Mouse (Mus musculus) C2C12 (cell line): ENCODE results near the gene Pcbp2.

Experiments used
- CEBPB ChIP-seq: IDR thresholded peaks from one replicate; pipeline ENCODE4 v1.6.1; 2011; ENCODE audit warnings: low read depth, mild to moderate bottlenecking, control low read depth, moderate library complexity
- CTCF ChIP-seq: IDR thresholded peaks from one replicate; pipeline ENCODE4 v1.5.1; 2011; ENCODE audit not compliant: control insufficient read depth, insufficient read depth, insufficient read length
- MAX ChIP-seq: IDR thresholded peaks from one replicate; pipeline ENCODE4 v1.6.1; 2011; ENCODE audit warnings: mild to moderate bottlenecking, control low read depth
- MYOG ChIP-seq: IDR thresholded peaks from one replicate; pipeline ENCODE4 v1.6.1; 2011; ENCODE audit not compliant: control insufficient read depth, insufficient read length; ENCODE audit errors: extremely low read depth
- USF1 ChIP-seq: IDR thresholded peaks from one replicate; pipeline ENCODE4 v1.6.1; 2011; ENCODE audit warnings: low read depth, mild to moderate bottlenecking, control low read depth, moderate library complexity

DNA sequence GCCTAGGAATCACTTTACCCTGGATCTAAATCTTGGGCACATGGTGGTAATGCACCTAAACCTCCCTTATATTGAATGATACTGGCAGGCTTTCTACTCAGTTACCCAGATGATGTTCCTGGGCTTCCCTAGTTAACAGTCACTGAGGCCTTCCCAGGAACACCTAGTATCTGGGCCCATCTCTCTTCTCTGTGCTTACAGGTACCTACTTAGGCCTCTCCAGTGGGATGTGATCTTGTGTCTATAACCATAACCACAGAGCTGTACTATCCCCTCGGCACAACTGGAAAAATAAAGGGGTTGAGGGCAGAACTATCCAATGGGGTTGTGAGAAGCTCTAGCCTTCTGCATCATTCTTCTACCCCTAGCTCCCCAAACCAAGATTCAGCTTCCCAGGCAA is 36.5 kb downstream of the Pcbp2 start:
- TF ChIP-seq CTCF (no peak), MYOG (no peak), USF1 (no peak), CEBPB (no peak), MAX (no peak)
